Mouse (Mus musculus): Measurements from ENCODE around the gene Snrnp27.

GRCm38 (mm10) chr6:86702577-86702976 lies 18.3 kb upstream of the Snrnp27 start:
- TF ChIP-seq CTCF (IDR thresholded peaks at IDR 0.05; ENCODE audit: low read depth, low read length) (no peak), POLR2A (IDR thresholded peaks at IDR 0.05; ENCODE audit: borderline replicate concordance, low read depth, low read length) (no peak)
